Mouse (Mus musculus): Measurements from ENCODE around the gene Odf3l2.

DNA sequence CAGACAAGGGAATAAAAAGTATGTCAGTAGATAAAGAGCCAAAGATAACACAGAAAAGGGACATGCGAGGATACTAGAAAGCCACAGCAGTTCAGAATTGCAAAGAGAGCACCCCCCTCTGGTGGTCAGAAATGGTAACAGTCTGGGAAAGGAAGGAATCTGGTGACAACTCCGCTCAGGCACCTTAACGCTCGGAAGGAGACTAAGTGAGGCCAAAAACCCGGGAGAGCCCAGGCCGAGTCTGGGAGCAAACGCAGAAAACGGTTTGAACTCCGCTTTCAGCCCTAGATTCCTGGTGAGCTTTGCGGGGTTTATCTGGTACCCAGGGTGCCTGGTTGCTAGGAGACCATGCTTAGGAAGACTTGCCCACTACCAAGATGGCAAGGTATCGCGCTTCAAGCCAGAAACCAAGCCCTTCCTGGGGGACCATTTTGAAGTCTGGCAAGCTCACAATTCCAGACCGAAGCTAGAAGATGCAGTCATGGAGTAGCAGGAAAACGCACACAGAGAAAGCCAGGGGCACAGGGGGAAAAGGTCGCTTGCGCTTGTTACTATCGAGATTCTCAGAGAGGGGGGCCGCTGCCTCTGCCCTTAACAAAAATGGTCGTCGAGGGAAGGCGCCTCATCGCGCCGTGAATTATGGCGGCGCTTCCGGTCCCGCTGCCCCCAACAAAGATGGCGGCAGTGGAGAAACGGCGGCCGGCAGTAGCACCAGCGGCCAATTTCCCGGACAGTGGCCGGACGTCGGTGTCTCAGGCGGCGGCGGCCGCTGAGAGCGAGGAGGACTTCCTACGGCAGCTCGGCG lies 23.4 kb upstream of the Odf3l2 start, which contains the start of gene Tpgs1:
- TF ChIP-seq CTCF (IDR thresholded peaks at IDR 0.05; ENCODE audit: low read depth, low read length) (peak; percentile 35), POLR2A (IDR thresholded peaks at IDR 0.05; ENCODE audit: insufficient read depth, low read length) (no peak), EP300 (IDR thresholded peaks at IDR 0.05; ENCODE audit: insufficient read depth, low read depth, low read length) (no peak)

All from ES-Bruce4 (cell line).